Mouse (Mus musculus): Measurements from ENCODE around the gene Mybph.

Mybph gene

GRCm38 (mm10) chr1:134210179-134210755, 17.0 kb downstream of the Mybph start:
- peak; percentile 79 for DNase-seq (ENCODE audit: low read depth, low spot score)

- DNase-seq (ENCODE audit: low read depth, low spot score) = peak; percentile 71
Observed at GRCm38 (mm10) chr1:134211043-134211442, 17.8 kb downstream of the Mybph start.

DNA sequence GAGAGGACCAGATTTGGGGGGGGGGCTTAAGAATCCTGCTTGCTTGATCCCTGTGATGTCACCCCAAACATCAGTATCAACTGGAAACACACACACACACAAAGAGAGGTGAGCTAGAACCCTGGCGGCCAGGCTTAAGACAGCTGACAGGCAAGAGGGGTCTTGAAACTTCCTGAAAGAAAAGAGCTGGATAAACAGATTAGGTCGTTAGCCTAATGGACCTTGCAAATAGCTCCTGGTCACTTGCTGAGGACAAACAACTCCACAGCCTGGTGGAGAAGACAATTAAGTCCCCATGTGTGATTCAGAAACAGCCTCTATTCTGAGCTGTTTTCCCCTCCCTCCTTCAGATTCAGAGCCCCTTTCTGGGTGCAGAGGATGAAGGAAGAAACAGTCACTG, 18.4 kb downstream of the Mybph start:
- no peak for DNase-seq (ENCODE audit: low read depth, low spot score)

- no peak for DNase-seq (ENCODE audit: low read depth, low spot score)
Observed at GRCm38 (mm10) chr1:134212351-134212750, 19.1 kb downstream of the Mybph start.

DNA sequence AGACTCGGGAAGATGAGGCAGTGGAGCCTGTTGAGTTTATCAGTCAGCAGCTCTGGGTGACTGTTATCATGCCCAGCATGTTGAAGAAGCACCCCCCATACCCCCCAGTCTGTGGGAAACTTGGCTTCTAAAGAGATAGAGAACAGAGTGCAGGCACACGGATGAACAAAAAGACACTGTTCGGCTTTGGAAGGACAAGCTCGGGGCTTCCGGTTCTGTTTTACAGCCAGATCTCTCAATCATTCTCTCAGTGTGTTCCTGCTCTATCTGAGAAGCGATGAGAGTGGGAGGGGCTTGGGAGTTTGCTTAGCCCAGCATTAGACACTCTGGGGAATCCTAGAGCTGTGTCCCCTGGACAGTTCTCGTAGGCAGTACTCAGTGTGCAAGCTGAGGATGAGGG, 20.2 kb downstream of the Mybph start:
- DNase-seq (ENCODE audit: low read depth, low spot score) = peak; percentile 79

DNA sequence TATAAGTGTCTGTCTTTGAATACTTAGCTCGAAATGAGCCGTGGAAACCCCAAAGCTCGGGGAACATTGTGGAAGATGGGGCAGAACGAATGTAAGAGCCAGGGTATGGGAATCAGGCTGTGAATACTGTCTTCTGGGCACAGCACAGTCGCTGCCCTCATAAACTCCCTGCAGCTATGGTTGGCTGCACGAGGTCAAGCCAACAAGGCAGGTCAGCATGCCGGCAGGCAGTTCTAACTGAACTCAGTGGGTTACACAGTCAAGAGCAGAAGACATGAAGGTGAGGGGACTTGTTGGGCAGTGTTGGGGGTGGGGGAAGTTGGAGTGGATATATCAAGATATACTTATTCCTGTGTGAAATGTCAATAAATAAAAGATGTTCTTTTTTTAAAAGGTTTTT, 21.8 kb downstream of the Mybph start:
- DNase-seq (ENCODE audit: low read depth, low spot score) = no peak

- peak; percentile 41 for DNase-seq (ENCODE audit: low read depth, low spot score)
Observed at GRCm38 (mm10) chr1:134215751-134216628, 22.7 kb downstream of the Mybph start.

GRCm38 (mm10) chr1:134216629-134216971, 23.4 kb downstream of the Mybph start:
- no peak for DNase-seq (ENCODE audit: low read depth, low spot score)

- no peak for DNase-seq (ENCODE audit: low read depth, low spot score)
Observed at GRCm38 (mm10) chr1:134217028-134217481, 23.8 kb downstream of the Mybph start.

DNA sequence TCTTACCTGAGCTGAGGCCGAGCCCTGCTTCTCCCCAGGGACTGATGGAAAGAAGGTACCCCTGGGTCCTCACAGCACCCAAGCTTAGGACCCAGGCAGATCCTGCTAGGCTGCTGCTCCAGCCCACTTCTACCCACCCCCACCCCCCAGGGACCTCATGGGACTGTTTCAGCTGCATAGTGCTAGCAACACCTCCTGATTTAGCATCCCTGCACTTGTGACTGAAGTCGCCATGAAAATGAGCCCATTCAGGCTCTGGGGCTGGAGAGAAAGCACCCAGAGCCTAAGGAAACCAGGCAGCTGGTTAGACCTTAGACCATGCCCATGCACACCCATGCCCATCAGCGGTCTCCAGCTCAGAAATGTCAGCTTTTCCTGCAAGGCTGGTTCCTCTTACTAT, 24.7 kb downstream of the Mybph start:
- peak; percentile 52 for DNase-seq (ENCODE audit: low read depth, low spot score)

GRCm38 (mm10) chr1:134219608-134220007, 26.4 kb downstream of the Mybph start:
- peak; percentile 40 for DNase-seq (ENCODE audit: low read depth, low spot score)

DNA sequence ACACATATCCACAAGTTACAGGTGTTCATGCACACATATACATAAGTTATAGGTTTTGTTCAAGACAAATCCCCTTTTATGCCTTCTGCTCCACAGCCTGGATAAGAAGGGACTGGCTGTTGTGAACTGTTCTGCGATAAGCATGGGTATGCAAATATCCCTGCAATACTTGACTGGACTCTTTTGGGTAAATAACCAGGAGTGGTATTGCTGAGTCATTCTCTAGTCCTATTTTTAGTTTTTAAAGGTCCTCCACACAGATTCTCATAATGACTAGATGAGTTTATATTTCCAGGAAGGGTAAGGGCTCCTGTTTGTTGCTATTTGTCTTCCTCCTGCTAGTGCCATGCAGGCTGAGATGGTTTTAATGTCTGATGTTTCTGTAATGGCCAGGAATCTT, 27.9 kb downstream of the Mybph start:
- DNase-seq (ENCODE audit: low read depth, low spot score) = no peak

DNA sequence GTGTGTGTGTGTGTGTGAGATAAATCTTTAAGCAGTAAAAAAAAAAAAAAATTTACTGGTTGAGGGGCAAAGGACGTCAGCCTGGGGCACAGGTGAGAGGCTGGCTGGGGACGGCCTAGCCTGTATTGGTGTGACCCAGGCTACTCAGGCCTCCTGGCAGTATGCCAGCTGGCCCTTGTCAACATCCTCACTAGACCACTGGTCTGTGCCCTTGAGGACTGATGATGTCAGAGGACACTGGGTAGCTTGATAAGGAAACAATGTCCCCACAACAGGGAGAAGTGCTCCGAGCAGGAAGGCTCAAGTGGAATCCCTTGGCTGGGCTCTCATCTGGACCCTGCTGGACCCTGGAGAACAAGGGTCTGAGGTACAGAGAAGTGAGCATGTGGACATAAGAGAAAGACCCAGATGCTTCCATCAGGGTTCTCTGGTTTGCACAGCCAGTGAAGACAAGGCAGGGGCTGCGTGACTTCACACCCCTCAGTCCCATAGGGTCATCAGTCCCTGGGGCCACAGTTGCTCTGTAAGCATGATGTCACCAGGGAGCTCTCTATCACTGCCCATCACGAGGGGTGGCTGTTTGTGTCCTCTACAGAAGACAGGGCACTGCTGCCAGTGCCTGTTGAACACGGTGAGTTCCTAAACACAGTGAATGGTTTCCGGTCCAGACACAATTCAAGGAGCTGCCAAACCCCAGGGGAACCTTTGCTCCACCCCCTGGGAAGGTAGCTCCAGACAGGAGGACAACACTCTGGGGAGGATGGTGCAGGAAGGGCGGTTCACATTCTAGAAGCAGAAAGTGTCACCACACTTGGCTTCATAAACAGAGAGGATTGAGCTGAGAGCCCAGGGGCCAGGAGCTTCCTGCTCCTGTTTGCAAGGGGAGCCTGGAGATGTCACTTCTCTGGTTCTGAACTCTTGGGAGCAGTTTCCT, 29.1 kb downstream of the Mybph start:
- no peak for DNase-seq (ENCODE audit: low read depth, low spot score)

GRCm38 (mm10) chr1:134224649-134225227, 31.5 kb downstream of the Mybph start:
- DNase-seq (ENCODE audit: low read depth, low spot score) = no peak

DNA sequence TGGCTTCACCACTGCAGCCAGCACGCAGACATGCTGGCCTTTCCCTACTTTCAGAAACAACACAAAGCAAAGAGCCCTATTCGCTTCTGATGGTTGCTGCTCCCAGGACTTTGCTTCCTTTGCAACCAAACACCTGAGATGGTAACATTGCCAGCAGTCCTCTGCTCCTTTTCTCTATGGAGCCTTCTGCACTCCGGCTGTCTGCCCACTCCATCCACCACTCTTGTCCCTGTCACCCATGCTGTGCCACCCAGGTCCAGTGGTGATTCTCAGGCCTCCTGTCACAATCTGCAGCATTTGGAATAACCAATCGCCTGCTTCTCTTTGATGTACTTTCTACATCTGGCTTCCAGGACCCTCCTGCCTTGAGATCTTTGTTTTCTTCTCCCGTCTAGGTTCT, 32.1 kb downstream of the Mybph start:
- no peak for DNase-seq (ENCODE audit: low read depth, low spot score)

DNA sequence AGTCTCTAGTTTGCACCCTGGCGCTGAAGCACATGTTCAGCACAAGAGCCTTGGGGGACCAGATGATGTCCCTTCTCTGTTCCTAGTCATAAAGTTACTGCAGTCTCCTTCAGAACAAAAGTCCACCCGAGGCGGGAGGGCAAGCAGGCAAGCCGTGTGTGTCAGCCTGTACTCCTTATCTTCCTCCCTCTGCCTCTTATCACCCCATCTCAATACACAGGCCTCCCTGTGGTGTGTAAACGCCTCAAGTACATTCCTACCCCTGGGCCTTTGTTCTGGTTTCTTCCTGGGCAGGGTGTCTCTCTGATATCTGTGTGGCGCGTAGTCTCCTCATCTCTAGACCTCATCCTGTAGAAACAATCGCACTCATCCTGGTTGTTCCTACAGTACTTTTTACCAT, 33.5 kb downstream of the Mybph start:
- no peak for DNase-seq (ENCODE audit: low read depth, low spot score)

DNA sequence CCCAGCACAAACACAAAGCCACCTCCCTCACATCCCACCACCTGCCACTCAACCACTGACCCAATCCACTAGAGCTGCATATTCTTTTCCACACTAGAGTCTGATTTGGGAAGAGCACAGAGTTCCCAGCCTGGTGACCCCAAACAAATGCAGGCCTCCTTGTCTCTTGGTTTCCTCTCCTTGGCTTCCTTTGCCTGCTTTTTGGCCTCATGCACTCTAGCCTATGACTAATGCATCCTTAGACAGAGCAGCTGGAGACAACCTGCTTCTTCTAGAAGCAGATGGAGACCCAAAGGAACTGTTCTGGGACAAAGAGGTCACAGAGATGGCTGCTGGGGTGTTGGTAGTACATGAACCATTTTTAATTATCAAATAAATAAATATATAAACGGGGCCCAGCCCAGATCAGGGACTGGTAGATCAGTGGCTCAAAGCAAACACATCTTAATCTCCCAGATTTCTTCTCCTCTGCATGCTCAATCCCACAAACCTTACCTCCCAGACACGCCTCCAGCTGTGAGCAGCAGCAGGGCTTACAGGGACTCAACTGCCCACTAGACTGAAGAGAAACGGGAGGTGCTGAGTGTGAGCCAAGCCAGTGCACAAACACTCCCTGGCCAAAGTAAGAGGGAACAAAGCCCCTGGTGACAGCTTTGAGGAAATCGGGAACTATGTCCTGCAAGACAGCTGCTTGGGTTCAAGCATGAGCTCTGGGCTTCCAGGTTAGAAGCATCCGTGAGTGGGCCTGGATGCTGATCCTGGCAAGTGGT, 36.7 kb downstream of the Mybph start:
- DNase-seq (ENCODE audit: low read depth, low spot score) = peak; percentile 52

- DNase-seq (ENCODE audit: low read depth, low spot score) = peak; percentile 39
Observed at GRCm38 (mm10) chr1:134230638-134231228, 37.5 kb downstream of the Mybph start.

DNA sequence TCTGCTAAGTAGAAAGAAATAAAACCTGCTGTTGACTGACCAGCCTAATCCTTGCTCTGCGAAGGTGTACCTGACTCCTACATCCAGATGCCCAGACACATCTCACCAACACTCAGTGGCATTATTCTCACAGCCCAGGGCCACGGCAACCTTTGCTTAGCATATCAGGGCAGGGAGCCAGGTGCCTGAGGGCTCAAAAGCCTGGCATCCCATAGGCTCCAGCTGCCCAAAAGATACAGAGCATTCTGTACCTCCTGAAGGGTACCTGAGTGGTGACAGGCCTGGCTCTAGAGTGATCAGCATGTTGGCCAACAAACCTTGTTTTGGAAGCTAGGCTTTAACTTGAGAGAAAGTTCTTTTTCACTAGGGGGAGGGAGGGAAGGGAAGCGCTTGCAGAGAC, 38.0 kb downstream of the Mybph start:
- peak; percentile 81 for DNase-seq (ENCODE audit: low read depth, low spot score)

DNA sequence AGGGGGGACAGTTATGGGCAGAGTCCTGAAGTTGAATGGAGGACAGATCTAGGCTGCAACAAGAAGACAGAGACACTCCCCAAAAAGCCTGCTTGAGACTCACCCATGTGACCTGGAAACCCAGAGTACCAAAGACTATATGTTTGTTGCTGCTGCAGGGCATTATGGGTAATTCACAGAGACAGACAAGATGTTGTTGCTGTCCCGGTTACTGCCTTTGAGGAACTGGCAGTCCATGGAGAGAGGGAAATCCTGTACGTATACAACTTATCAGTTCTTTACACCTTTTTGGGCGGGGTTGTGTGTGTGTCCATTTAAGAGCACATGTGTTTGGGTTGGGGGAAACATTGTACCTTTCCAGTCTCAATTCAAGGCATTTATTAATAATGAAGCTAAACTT, 38.4 kb downstream of the Mybph start:
- no peak for DNase-seq (ENCODE audit: low read depth, low spot score)

DNA sequence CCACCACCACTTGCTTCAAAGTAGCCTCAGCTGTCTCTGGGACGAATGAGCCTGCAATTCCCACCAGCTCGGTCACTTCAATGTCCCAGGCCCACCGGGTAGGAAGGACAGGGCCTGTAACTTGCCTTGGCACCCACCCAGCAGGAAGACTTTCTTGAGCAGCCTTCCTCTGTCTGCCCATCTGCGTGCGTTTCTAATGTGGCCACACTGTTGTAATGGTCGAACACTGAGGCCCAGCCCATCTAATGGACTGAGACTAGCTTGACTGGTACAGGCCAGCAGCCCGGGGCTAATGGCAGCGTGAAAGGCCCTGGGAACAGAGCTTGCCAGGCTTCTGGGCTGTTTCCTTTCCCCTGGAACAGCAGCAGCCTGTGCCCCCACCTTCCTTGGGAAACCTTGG, 39.1 kb downstream of the Mybph start:
- DNase-seq (ENCODE audit: low read depth, low spot score) = no peak

All from brain, adult 2 months (tissue).